Mouse (Mus musculus): Measurements from ENCODE around the gene Sipa1l3. TPM values are rescaled to one million over a fixed set of nuclear protein-coding genes. Genes with fewer than 3 reads are reported as not detected.

Gene Sipa1l3
- total RNA-seq, 1 experiment from 2014 or later: 7.7 TPM

DNA sequence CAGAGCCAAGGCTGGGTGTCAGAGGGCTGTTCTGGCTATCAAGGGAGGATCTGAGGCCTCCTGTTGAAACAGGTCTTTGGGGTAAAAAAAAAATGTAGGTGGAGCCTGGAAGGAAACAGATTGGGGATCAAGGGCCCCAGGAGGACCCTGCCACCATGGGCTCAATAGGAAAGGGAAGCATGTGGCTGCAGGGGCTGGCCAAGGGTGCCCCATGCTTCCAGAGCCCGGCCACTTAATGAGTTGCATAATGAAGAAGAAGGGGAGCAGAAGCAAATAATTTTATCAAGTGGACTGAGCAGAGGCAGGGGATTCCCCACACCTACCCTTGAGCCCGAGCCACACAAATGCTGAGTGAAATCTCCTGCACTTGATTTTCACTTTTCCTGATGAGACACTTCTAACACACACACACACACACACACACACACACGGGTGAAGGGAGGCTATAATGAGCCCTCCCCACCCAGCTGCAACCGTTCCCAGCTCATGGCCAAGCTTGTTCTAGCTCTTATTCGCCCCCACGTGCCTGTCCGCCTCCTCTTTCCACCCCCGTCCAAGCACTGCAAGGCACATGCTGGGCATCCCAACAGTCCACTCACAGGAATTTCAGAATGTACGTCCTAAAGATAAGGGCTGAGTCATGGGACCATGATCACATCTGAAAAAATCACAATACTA is 6.7 kb downstream of the Sipa1l3 start:
- ATAC-seq (replicated peaks; ENCODE audit: low read depth, poor library complexity, severe bottlenecking): peak; percentile 77

DNA sequence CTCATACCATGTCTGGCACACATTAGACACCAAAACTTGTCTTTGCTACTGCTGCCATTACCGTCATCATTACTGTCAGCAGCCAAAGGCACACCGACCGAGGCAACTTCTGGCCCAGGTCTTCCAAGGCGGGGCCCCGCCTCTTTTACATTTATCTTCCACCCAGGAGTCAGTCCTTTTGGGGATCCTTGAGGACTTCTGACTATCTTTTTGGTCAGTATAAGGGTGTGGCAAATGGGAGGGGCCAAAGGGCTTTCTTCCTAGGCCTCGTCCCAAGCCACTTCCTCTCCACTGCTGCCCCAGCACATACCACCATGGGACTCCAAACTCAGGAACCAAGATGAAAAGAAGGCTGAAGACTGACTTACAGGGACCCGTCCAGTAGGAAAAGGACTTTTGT is 9.9 kb downstream of the Sipa1l3 start:
- ATAC-seq (replicated peaks; ENCODE audit: low read depth, poor library complexity, severe bottlenecking): no peak

DNA sequence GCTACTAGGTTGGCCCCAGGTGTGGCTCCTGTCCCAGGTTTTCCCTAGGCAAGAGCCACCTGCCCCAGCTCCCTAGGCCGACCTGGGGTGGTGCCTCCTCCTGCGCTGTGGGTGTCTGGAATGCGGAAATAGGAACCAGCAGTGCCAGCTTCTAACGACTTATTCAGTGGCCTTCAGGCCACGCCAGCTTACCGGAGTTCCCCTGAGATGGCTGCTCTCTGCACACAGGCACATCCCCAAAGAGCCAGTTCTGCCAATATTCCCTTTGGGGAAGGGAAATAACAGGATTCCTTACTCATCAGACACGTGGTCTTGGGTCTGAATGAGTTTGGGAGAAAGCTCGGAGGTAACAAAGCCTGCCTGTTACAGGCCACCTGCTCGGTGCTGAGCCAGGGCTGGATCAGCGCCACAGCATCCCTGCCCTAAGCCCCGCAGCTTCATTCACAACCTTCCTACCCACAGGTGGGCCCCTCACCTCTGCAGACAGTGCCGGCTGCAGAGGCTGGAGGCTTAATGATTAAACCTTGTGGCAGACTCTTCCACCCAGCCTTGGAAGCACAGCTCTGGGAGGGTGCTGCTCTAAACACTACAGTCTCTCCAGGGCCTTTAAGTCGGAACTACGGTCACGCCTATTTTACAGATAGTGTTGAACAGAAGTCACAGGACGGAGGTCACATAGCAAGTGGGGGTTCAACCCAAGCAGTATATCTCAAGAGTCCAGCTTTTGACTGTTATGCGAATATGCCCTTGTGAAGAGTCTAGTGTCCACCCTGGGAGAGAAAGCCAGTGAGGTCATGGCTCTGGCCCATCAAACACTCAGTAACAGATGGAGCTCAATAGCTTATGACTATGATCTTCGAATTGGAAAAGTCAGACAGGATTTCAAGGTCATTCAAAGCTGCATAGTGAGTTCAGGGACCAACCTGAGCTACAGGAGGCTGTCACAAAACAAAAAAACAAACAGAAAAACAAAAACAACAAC is 12.8 kb downstream of the Sipa1l3 start:
- peak; percentile 52 for ATAC-seq (replicated peaks; ENCODE audit: low read depth, poor library complexity, severe bottlenecking)

DNA sequence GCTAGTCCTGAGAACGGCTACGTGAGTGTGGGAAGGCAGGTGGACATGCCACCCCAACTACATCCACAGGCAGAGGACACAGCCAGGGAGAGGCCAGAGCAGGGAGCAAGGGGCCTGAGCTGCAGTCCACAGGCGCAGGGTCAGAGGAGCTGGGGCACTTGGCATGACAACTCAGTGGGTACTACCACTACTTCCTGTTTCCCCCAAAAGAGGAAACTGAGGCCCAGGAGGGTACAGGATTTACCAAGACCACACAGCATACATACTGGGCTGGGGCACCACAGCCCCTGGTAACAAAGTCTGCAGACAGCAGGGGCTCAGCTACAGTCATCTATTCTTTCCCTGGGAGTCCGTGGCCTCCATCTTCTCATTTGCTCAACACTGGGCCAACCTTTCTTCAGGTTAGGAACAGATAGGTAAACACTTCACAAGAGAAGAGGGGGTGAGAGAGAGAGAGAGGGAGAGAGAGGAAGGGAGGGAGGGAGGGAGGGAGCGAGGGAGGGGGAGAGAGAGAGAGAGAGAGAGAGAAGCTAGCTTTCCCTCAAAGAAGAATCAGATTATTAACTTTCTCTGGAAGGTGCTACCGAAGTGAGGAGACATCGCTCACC is 13.7 kb downstream of the Sipa1l3 start:
- peak; percentile 53 for ATAC-seq (replicated peaks; ENCODE audit: low read depth, poor library complexity, severe bottlenecking)

DNA sequence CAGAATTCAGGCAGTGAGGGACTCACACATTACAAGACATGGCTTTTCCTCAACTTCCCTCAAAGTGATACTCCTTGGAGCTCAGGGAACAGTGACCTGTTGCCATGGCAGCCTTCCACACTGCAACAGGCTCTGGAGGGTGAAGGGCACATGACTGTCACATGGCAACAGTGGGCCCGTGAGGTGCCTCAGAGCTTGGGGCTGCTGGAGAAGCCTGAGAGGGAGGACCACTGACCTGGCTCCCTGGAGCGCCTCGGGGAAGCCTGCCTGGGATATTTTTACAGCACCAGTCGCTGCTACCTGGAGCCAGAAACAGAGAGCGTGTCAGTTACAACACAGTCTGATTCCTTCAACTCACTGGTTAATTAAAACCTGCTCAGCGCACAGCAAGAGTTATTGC is 14.8 kb downstream of the Sipa1l3 start:
- ATAC-seq (replicated peaks; ENCODE audit: low read depth, poor library complexity, severe bottlenecking): no peak

DNA sequence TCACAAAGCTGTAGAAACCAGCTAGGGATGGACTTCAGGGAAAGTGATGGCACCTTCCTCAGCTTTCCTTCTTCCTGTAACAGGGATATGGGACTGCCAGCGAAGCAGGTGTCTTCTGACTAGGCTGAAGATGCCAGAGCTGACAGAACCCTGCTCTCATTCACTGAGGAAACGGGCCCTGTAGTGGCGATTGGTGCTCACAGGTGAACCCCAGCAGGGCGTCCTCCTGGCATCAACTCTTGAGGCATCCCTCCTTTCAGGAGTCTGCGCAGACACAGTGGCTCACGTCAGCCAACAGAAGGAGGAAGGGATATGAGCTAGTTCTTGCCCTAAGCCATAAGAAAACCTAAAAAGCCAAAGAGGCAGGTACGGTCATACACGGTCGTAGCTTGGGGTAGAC is 17.2 kb downstream of the Sipa1l3 start:
- ATAC-seq (replicated peaks; ENCODE audit: low read depth, poor library complexity, severe bottlenecking): no peak

DNA sequence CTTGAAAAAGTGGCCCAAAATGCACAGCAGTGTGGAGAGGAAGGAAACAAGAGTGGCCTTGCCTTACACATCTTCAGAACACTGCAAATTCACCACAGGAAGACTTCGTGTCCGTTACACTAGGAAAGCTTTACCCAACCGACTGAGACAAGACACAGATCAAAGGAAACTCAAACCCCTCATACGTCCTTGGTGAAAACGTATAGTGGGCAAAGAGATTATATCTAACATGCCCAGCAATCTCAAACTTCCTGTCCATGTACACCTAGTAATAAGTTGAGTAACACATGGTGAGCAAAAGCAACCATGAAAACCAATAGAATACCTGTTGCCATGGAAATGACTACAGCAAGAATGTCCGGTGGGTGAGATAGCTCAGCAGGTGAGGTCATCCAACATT is 19.4 kb downstream of the Sipa1l3 start:
- ATAC-seq (replicated peaks; ENCODE audit: low read depth, poor library complexity, severe bottlenecking): no peak

DNA sequence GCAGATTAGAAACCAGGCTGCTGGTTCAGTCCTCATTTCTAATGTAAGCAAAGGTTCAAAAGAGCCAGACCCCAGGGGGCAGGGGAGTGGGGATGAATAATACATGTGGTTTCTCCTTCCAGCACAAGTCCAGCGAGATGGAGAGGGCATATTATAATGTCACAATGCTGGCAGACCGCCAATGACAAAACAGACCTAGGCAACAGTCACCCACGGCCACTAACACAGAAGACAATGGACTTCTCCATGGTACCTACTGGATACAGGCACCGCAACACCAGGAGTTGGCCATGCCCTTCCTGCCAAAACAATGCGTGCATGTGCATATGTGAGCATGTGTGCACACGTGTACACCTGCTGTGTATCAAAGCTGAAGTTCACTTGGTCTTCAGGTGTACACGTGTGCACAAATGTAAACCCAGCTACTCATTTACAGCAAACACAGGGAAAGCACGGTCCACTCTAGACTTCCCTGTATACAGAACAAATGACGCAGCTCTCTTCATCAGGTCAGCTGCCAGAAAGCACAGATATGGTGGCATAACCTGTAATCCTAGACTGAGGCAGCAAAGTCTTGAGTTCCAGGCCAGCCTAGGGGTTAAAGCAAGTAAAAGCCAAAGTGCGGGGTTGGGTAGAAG is 21.4 kb downstream of the Sipa1l3 start:
- no peak for ATAC-seq (replicated peaks; ENCODE audit: low read depth, poor library complexity, severe bottlenecking)

DNA sequence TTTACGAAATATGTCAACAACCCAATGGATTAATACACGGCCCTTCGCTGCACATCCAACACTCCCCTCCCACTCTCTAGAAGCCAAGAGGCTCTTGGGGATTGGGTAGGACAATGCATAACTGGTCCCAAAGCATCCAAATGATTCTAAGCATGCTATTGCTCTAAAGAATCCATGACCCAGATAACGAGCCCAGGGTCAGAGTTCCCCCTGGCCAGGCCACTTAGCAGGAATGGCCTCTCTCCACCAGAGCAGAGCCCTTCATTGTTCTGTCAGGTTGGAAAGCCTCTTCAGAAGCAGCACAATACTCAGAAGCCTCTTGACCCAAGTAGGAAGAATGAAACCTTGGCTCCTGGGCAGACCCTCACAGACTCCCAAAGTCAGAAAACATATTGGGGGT is 22.1 kb downstream of the Sipa1l3 start:
- no peak for ATAC-seq (replicated peaks; ENCODE audit: low read depth, poor library complexity, severe bottlenecking)

DNA sequence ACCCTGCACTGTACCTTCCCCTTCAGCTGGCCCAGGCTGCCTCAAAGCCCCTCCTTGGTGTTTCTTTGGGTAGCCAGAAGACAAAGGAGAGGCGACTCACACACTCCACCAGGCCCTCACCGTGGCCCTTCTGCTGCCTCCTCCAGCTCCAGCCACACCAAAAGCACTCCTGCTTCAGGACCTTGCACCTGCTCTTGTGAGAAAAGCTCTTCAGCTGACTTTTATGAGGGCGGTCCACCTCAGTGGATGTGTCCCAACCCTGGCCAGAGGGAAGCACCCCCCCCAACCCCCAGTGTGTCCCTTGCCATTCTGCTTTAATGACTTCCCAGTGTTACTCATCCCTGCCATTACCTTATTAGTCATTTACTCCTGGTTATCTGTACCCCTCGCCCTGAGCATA is 22.6 kb downstream of the Sipa1l3 start:
- no peak for ATAC-seq (replicated peaks; ENCODE audit: low read depth, poor library complexity, severe bottlenecking)

DNA sequence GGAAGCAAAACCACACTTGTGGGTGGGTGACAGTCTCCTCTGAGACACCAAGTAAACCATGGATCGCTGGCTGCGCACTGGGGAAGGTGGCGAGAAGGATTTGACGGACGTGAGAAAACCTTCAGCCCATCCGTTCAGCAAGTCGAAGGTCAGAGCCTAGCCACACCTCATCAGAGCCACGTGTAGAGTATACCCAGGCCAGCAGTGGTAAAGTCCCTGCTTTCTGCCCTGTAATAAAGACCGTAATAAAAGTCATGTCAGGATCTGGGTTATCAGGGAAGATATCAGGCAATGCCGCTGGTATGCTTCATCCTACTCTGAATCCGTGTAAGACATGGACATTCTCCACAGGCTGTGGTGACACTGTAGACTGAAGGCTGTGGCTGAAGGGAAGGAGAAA is 23.6 kb downstream of the Sipa1l3 start:
- no peak for ATAC-seq (replicated peaks; ENCODE audit: low read depth, poor library complexity, severe bottlenecking)

DNA sequence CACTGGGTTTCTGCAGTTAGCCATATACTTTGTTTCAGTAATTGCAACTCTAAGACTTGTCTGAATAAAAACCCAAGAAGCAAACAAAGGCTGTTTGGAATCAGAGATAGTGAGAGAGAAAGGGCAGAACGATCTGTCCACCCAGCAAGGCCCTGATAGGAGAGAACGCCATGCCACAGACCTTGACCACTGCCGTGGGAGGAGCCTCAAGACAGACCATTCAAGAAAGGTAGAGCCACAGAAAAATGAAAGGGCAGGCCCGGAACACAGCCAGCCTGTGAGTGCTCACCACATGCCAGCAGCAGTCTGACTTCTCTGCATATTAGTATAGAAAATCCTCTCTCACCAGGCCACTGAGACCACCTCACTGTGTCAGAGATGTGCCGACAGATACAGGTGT is 24.4 kb downstream of the Sipa1l3 start:
- ATAC-seq (replicated peaks; ENCODE audit: low read depth, poor library complexity, severe bottlenecking): no peak

DNA sequence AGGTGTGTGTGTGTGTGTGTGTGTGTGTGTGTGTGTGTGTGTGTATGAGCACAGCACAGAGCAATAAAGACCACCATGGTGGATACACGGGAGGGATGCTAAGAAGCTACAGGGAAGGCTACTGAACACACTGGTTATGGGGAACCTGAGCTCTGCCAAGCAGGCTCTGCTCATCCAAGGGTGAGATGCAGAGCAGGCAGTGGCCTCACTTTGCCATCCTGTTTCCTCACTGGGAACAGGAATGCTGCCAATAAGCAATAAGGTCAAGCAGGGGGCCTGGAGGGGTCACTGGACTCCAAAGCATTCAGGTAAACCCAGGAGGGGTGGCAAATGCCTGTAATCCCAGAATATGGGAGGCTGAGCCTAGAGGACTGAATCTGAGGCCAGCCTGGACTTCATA is 25.4 kb downstream of the Sipa1l3 start:
- ATAC-seq (replicated peaks; ENCODE audit: low read depth, poor library complexity, severe bottlenecking): no peak

DNA sequence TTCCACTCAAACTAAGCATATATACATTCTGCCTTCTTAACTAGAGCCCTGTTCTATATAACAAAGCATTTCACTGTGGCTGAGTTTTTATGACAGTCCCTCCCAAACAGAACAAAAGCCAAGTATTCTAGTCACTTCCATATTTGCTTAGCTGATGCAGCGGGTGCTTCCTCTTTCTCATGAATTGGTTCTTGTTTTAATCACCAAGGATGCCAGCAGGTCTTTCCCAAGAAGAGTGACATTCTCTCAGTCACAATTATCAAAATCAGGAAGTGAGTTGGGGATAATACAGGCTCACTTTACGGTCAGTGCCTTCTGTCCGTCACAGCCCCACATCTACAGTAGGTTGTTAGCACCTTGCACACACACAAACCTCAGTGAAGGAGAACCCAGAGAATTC is 26.6 kb downstream of the Sipa1l3 start:
- peak; percentile 87 for ATAC-seq (replicated peaks; ENCODE audit: low read depth, poor library complexity, severe bottlenecking)

DNA sequence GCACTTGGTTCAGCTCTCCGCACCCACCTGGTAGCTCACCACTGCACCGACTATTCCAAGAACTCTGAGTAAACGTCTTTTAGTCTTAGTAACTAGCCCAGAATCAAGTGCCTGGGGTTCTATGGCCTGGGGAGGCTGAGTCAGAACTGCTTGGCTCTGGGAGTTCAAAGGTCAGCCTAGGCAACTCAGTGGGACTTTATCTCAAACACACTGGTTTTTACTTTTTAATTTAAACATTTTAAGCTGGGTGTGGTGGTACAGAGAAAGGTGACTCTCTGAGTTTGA is 27.0 kb downstream of the Sipa1l3 start:
- no peak; the same call in 1 of the 2 replicates for ATAC-seq (replicated peaks; ENCODE audit: low read depth, poor library complexity, severe bottlenecking)

DNA sequence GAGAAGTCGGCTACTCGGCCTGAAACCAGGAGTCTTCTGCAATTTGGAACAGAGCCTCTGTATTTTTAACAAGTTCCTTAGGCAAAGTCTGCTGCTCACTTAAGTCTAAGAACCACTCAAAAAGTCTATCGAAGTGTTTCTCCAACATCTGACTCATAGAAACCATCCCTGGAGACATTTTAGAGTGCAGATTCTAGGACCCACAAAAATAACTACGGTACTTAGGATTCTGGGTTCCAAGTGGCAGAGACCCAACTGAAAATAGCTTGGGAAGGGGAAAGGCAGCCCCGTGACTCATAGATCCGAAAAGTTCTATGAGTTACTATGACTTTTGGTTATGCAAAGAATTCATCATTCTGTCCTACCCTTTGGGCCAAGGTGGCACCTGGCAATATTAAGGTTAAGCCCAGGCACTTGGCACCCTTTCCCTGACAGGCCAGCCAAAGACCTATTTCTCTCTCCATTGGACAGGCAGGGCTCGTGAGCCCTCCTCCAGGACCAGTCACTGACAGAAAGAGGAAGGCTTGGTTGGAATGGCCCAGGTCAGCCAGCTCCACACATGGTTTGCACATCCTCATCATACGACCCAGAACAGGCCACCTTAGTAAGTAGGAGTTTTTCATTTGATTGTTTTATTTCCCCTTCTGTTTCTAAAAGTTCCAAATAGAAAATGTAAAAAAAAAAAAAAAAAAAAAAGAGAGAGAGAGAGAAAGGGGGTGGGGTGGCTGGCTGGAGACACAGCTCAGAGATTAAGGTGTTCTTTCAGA is 27.6 kb downstream of the Sipa1l3 start:
- ATAC-seq (replicated peaks; ENCODE audit: low read depth, poor library complexity, severe bottlenecking): 0 out of 2 replicates have a peak, but pooled peaks have one; percentile 27

DNA sequence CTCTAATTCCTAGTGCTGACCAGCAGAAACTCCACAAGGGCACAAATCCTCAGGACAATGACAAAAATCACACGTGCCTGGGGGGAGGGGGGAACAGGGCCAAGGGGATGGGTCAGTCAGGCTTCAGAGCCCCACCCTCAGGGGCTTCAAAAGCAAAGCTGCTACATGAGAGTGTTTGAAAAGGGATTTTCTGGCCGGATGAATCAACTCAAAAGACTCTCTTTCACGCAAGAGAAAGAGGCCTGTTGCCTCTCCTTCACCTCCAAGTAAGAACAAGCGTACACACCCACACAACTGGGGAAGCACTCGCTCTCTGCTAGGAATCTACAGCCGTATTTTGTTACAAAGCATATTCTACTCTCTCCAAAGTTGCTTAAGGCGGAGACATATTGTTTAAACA is 28.6 kb downstream of the Sipa1l3 start:
- ATAC-seq (replicated peaks; ENCODE audit: low read depth, poor library complexity, severe bottlenecking): no peak

DNA sequence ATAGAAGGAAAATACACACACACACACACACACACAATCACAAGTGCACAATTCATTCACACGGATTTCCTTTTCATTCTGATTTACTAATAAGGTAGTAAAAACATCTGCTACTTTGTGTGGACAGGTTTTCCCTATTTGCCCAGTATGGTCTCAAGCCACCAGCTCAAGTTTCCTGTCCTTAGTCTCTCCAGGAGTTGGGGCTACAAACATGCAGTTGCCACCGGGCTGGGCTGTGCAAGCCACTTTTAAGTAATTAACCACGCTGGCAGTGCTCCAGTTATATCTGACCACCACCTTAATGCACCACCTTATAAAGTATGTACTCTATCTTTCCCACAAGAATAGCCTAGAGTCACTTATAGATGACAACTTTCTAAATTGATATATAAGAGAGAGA is 29.1 kb downstream of the Sipa1l3 start:
- no peak for ATAC-seq (replicated peaks; ENCODE audit: low read depth, poor library complexity, severe bottlenecking)

DNA sequence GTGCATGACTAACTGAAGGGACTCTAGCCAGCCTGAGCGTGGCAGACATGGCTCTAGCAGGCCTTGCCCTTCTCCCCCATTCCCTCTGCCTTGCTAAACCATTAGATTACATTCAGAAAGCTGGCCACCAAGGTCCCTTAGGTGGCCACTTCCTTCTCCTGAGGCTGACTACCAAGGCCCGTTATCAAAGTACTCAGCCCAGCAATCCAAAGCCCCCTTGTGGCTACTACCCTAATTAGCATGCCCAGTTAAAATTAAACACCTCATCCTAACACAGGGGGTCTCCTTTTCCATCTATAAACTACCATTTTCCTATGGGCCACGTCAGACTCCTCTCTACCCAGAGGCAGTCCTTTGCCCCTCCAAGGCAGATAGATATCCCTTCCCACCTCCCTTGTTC is 31.7 kb downstream of the Sipa1l3 start:
- ATAC-seq (replicated peaks; ENCODE audit: low read depth, poor library complexity, severe bottlenecking): peak; percentile 64; the same call in 1 of the 2 replicates

DNA sequence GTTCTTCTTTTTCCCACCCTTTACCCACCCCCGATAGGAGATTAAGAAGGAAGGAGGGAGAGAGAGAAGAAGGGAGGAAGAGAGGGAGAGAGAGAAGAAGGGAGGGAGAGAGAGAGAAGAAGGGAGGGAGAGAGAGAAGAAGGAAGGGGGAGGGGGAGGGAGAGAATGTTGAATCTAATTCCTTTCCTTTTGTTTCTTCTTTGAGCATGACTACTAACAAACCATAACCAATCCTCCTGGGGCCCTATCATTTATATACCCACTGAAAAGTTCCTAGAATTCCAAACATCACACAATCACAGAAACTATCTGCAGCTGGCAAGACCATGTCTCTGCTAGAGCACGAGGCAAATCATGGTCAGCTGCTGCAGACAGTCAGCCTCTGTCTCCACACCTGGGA is 32.7 kb downstream of the Sipa1l3 start:
- ATAC-seq (replicated peaks; ENCODE audit: low read depth, poor library complexity, severe bottlenecking): no peak

Measured in common myeloid progenitor, adult 5-6 weeks (primary cell).